Mouse (Mus musculus): ENCODE measurements around the gene Ugt8a.

The Ugt8a gene

GRCm38 (mm10) chr3:125861601-125862000 lies 76.8 kb downstream of the Ugt8a start:
- DNase-seq: no peak

- DNase-seq: peak in 1 of 2 experiments; percentile 1
Measured at GRCm38 (mm10) chr3:125849163-125849872, 89.1 kb downstream of the Ugt8a start.

DNA sequence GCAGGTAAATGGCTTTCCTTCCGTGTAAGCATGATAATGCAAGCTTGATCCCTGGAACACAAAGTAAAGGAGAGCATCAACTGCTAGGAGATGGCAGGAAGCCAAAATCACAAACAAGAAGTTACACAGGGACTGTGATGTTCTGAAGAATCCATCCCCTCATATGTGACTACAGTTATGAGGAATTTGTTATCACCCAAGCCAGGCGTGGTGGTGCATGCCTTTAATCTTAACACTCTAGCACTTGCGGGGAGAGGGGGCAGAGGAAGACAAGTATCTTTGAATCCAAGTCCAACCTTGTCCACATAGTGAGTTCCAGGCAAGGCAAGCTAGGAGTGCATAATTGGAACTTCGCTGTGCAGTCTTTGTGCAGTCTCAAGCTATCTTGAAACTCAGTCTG lies 110.4 kb downstream of the Ugt8a start:
- no peak for DNase-seq

DNA sequence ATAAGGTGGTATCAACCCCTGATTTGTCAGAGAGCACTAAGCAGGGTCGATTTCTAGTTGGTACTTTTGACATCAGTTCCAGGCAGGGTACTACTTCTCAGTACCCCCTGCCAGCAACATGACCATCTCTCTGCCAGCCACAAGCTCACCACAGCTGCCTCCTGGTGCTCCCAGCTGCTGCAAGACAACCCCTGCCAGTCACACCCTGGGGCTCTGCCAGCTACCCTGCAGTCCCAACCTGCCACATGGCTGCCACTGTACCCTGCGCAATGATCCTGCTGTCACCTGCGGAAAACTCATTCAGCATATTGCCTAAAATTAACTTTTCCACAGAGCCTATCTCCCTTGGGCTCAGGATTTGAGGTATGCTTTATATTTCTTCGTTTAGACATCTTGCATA lies 111.2 kb downstream of the Ugt8a start:
- no peak for DNase-seq

DNA sequence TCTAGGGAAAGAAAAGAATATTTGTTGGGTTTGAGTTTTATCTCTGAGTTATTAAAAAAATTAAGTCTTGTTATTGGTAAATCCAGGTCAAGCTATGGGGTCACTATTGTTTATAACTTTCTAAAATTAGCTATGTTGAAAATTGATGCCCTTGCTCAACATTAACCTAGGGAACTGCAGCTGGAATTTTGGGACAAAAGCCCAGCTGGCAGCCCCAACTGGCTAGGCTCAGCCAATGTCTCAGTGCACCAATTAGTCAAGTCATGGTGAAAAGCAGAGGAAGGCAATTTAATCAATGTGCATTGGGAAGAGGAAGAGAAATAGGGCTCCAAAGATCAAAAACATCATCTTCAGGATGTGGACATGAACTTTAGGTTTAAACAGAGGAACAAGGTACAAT lies 118.7 kb downstream of the Ugt8a start:
- DNase-seq: no peak

All from B cell, adult 2 months (primary cell).